Mouse (Mus musculus): Measurements from ENCODE around the gene Rhox4e. TPM values are rescaled to one million over a fixed set of nuclear protein-coding genes. Genes with fewer than 3 reads are reported as not detected.

Rhox4e gene
- polyA plus RNA-seq (2014; fragmentation: Illumina TruSeq; extraction: RNeasy Lipid Tissue Mini Kit (QIAGEN cat#74804)), result not detected

GRCm38 (mm10) chrX:37557112-37557511, at the start of gene Rhox4e:
Gene Rhox4e (plus strand): TSS chrX:37557412.

GRCm38 (mm10) chrX:37514059-37514458, 43.2 kb upstream of the Rhox4e start, which contains the start of gene Rhox4d:
Gene Rhox4d (plus strand): TSS chrX:37514359.

GRCm38 (mm10) chrX:37530152-37530551, 27.1 kb upstream of the Rhox4e start, which contains the start of gene Rhox2e:
Gene Rhox2e (plus strand): TSS chrX:37530452.

GRCm38 (mm10) chrX:37541719-37542118, 15.5 kb upstream of the Rhox4e start, which contains the start of gene Rhox3e:
Gene Rhox3e (plus strand): TSS chrX:37542019.

GRCm38 (mm10) chrX:37571105-37571504, 13.9 kb downstream of the Rhox4e start, which contains the start of gene Rhox2f:
Gene Rhox2f (plus strand): TSS chrX:37571405.

GRCm38 (mm10) chrX:37580692-37581091, 23.5 kb downstream of the Rhox4e start, which contains the start of gene Rhox3f:
Gene Rhox3f (plus strand): TSS chrX:37580992.

GRCm38 (mm10) chrX:37607604-37608003, 50.4 kb downstream of the Rhox4e start, which contains the start of gene Rhox4f:
Gene Rhox4f (minus strand): TSS chrX:37607704.

Other genes with a start within 250 kb of the Rhox4e start
- not detected for gene Rhox3a2, start 177.4 kb upstream of the Rhox4e start, polyA plus RNA-seq (2014; fragmentation: Illumina TruSeq; extraction: RNeasy Lipid Tissue Mini Kit (QIAGEN cat#74804))
- not detected for gene Rhox4a2, start 166.6 kb upstream of the Rhox4e start, polyA plus RNA-seq (2014; fragmentation: Illumina TruSeq; extraction: RNeasy Lipid Tissue Mini Kit (QIAGEN cat#74804))
- not detected for gene Rhox2b, start 145.3 kb upstream of the Rhox4e start, polyA plus RNA-seq (2014; fragmentation: Illumina TruSeq; extraction: RNeasy Lipid Tissue Mini Kit (QIAGEN cat#74804))
- not detected for gene Rhox4b, start 124.9 kb upstream of the Rhox4e start, polyA plus RNA-seq (2014; fragmentation: Illumina TruSeq; extraction: RNeasy Lipid Tissue Mini Kit (QIAGEN cat#74804))
- not detected for gene Rhox2c, start 103.7 kb upstream of the Rhox4e start, polyA plus RNA-seq (2014; fragmentation: Illumina TruSeq; extraction: RNeasy Lipid Tissue Mini Kit (QIAGEN cat#74804))
- not detected for gene Rhox3c, start 98.8 kb upstream of the Rhox4e start, polyA plus RNA-seq (2014; fragmentation: Illumina TruSeq; extraction: RNeasy Lipid Tissue Mini Kit (QIAGEN cat#74804))
- not detected for gene Rhox4c, start 77.1 kb upstream of the Rhox4e start, polyA plus RNA-seq (2014; fragmentation: Illumina TruSeq; extraction: RNeasy Lipid Tissue Mini Kit (QIAGEN cat#74804))
- not detected for gene Rhox2d, start 64.0 kb upstream of the Rhox4e start, polyA plus RNA-seq (2014; fragmentation: Illumina TruSeq; extraction: RNeasy Lipid Tissue Mini Kit (QIAGEN cat#74804))
- gene Rhox4d, start 43.1 kb upstream of the Rhox4e start, polyA plus RNA-seq (2014; fragmentation: Illumina TruSeq; extraction: RNeasy Lipid Tissue Mini Kit (QIAGEN cat#74804)), result not detected
- not detected for gene Rhox2e, start 27.0 kb upstream of the Rhox4e start, polyA plus RNA-seq (2014; fragmentation: Illumina TruSeq; extraction: RNeasy Lipid Tissue Mini Kit (QIAGEN cat#74804))
- not detected for gene Rhox3e, start 15.4 kb upstream of the Rhox4e start, polyA plus RNA-seq (2014; fragmentation: Illumina TruSeq; extraction: RNeasy Lipid Tissue Mini Kit (QIAGEN cat#74804))
- not detected for gene Rhox2f, start 14.0 kb downstream of the Rhox4e start, polyA plus RNA-seq (2014; fragmentation: Illumina TruSeq; extraction: RNeasy Lipid Tissue Mini Kit (QIAGEN cat#74804))
- gene Rhox3f, start 23.6 kb downstream of the Rhox4e start, polyA plus RNA-seq (2014; fragmentation: Illumina TruSeq; extraction: RNeasy Lipid Tissue Mini Kit (QIAGEN cat#74804)), result not detected
- gene Rhox4f, start 50.3 kb downstream of the Rhox4e start, polyA plus RNA-seq (2014; fragmentation: Illumina TruSeq; extraction: RNeasy Lipid Tissue Mini Kit (QIAGEN cat#74804)), result not detected
- gene Rhox3g, start 71.2 kb downstream of the Rhox4e start, polyA plus RNA-seq (2014; fragmentation: Illumina TruSeq; extraction: RNeasy Lipid Tissue Mini Kit (QIAGEN cat#74804)), result not detected
- not detected for gene Rhox2g, start 86.1 kb downstream of the Rhox4e start, polyA plus RNA-seq (2014; fragmentation: Illumina TruSeq; extraction: RNeasy Lipid Tissue Mini Kit (QIAGEN cat#74804))
- not detected for gene Rhox4g, start 93.9 kb downstream of the Rhox4e start, polyA plus RNA-seq (2014; fragmentation: Illumina TruSeq; extraction: RNeasy Lipid Tissue Mini Kit (QIAGEN cat#74804))
- not detected for gene Rhox3h, start 111.4 kb downstream of the Rhox4e start, polyA plus RNA-seq (2014; fragmentation: Illumina TruSeq; extraction: RNeasy Lipid Tissue Mini Kit (QIAGEN cat#74804))
- gene Rhox2h, start 115.9 kb downstream of the Rhox4e start, polyA plus RNA-seq (2014; fragmentation: Illumina TruSeq; extraction: RNeasy Lipid Tissue Mini Kit (QIAGEN cat#74804)), result not detected
- gene Rhox5, start 247.4 kb downstream of the Rhox4e start, polyA plus RNA-seq (2014; fragmentation: Illumina TruSeq; extraction: RNeasy Lipid Tissue Mini Kit (QIAGEN cat#74804)), result not detected